Mouse (Mus musculus): ENCODE measurements around the gene Wasf3.
"Not testable (repeated sequence)": the region's sequence is repeated elsewhere in the genome, so short reads cannot be mapped to it uniquely, and the experiment has no call there.

Gene Wasf3

DNA sequence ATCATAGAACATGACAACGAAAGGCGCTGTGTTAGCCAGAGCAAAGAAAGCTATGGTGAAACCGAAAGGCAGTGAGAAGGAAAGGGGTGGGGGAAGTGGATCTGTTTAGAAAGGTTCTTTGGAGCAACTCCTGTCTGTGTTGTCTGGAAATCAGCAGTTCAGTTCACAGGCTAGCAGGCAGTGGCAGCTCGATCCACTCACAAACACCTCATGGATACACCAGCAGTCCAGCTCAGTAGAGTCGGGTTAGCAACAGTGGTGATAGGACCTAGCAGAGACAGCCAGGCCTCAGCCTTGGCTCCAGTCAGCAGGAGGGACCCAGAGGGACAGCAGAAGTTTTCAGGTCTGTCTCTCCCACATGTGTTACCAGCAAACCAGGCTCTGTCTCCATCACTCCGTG lies 16.2 kb downstream of the Wasf3 start:
- not testable (repeated sequence) for DNase-seq (ENCODE audit: low spot score in 2 of 2)

GRCm38 (mm10) chr5:146402311-146402710 lies 17.5 kb downstream of the Wasf3 start:
- DNase-seq (ENCODE audit: low spot score in 2 of 2), result no peak

DNA sequence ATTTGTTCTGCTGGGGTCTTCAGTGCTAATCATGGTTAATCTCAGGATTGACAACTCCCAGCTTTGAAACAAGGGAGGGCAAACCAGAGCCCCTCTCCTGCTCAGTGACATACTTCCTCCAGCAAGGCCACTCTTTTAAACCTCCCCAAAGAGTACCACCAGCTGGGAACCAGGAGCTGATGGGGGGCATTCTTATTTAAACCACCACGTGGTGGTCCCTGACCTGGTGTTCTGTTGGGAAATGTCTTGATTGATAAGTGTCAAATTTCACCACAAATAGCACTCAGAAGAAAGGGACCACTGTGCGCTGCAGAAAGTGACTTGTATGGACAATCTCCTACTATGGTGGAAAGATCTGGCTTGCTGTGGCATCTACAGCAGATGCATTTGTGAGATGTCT lies 19.1 kb downstream of the Wasf3 start:
- no peak for DNase-seq (ENCODE audit: low spot score in 2 of 2)

DNA sequence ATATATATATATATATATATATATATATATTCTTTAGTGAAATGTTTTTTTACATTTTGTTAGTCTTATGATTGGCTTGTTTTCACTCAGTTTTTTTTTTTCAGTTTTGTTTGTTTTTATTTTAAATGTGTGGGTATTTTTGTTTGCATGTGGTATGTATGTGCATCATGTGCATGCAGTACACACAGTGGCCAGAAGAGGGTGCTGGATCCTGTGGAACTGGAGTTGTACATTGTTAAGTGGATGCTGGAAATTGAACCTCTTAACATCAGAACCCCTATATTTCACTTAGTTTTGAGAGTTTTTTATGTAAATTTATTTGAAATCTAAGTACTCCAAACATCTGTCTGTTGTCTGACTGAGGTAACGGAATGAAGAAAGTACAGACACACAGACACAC lies 21.3 kb downstream of the Wasf3 start:
- DNase-seq (ENCODE audit: low spot score in 2 of 2), result no peak

GRCm38 (mm10) chr5:146407791-146408190 lies 23.0 kb downstream of the Wasf3 start:
- no peak for DNase-seq (ENCODE audit: low spot score in 2 of 2)

DNA sequence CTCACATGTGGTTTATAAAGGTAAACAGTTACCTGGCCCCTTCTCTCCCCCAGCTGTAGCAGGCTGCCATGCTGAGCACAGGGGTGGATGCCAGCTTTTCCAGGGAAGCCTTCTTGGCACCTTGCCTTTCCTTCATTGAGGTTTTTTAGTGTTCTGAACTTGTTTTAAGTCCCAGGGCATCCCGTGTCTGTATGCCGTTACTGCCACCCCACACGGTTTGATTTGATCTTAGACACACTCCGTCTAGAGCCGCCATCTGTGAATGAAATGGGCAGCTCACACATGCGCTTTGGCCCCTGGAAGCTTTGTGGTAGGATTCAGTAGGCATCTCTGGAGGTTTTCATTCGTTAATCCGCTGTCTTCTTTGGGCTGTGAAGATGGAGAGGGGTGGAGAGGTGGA lies 23.8 kb downstream of the Wasf3 start:
- no peak for DNase-seq (ENCODE audit: low spot score in 2 of 2)

DNA sequence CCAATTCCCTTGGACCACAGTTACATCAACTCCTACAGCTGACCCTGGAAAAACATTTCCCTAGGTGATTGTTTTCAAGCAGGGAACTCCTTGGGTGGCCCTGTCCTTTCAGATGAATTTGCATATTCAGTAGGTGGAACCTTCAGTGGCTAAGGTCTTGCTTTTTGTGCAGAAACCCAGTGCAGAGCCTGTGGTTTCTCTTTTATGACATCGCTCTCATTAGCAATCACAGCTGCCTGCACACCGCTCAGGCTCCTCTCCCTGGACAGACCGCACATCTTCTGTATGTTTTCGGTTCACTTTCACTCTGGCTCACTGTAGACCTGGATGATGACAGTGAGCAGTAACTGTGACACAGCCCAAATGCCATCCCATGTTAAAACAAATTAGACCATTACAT lies 26.0 kb downstream of the Wasf3 start:
- DNase-seq (ENCODE audit: low spot score in 2 of 2), result no peak

- DNase-seq (ENCODE audit: low spot score in 2 of 2), result no peak
Measured at GRCm38 (mm10) chr5:146412743-146413430, 28.1 kb downstream of the Wasf3 start.

DNA sequence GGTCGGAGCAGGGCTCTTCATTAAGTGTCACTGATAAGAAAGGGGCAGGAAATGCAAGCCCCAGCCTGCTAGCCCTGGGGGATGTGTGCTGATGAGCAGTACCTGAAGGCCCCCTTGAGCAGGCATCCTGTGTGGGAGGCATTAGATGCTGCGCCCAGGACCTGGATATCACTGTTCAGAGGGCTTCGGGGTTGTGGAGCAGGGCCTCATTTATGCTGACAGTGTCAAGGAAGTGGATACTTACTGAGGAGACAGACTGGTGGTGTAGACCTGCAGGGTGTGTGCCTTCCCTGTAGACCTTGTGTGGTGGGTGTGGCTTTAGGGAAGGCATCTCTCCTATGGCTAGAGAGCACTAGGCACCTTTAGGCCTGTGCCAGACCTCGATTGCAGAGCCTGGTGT lies 29.8 kb downstream of the Wasf3 start:
- no peak for DNase-seq (ENCODE audit: low spot score in 2 of 2)

- DNase-seq (ENCODE audit: low spot score in 2 of 2), result no peak
Measured at GRCm38 (mm10) chr5:146415218-146415617, 30.4 kb downstream of the Wasf3 start.

GRCm38 (mm10) chr5:146416331-146417110 lies 31.7 kb downstream of the Wasf3 start:
- no peak for DNase-seq (ENCODE audit: low spot score in 2 of 2)

GRCm38 (mm10) chr5:146418092-146418491 lies 33.3 kb downstream of the Wasf3 start:
- no peak for DNase-seq (ENCODE audit: low spot score in 2 of 2)

DNA sequence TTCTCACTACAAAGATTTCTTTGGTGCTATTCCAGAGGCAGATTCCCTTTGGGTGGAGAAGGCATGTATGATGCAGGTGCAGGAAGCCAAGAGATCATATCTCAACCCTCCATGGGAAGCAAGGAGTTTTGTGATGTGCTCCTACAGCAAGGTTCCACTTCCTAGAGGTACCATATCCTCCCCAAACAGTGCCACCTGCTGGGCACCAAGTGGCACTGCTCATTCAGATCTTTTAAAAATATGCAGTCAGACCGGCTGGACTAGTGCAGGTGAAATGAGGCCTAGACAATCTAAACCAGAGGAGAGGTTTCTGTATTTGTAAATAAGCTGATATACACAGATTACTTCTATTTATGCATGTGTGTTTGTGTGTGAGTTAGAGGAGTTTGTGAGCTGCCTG lies 35.3 kb downstream of the Wasf3 start:
- DNase-seq (ENCODE audit: low spot score in 2 of 2), result peak in 1 of 2 experiments; percentile 6

- DNase-seq (ENCODE audit: low spot score in 2 of 2), result no peak
Measured at GRCm38 (mm10) chr5:146424711-146425326, 40.0 kb downstream of the Wasf3 start.

DNA sequence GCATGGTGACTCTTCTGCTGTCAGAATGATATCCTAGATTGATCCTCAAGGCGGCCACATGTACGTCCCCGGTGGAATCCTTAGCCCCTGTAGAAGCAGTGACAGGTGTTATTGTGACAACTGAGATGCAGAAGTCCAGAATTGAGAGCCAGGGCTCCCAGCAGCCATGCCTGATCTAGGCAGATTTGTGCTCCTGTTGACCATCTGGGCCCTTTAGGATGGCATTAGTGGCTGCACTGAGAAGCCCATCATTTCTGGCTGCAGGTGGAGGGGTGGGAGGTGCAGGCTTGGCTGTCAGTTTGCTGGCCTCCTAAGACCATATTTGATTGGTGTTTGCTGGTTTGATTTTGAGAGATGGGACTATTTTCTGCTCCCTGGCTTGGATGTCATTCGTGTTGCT lies 40.9 kb downstream of the Wasf3 start:
- DNase-seq (ENCODE audit: low spot score in 2 of 2), result no peak

DNA sequence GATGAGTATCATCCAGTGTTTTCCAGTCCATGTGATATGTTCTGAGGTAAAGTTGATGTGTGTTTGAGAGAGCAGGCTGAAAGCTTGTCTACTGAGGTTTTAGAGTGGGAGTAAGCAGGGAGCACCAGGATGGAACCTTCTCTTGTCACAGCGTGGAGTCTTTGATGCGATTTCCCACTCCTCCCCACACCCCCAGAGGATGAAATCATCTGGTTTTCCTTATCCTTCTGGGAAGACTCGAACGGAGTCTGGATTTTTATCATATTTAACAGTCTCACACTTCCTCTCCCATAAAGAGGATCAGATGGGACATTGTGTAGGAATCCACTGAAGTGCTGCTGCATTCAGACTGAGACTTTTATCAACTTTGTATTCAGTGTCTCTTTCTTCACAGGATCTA lies 43.3 kb downstream of the Wasf3 start:
- no peak for DNase-seq (ENCODE audit: low spot score in 2 of 2)

GRCm38 (mm10) chr5:146431821-146432220 lies 47.0 kb downstream of the Wasf3 start:
- DNase-seq (ENCODE audit: low spot score in 2 of 2), result no peak

GRCm38 (mm10) chr5:146432476-146432875 lies 47.7 kb downstream of the Wasf3 start:
- DNase-seq (ENCODE audit: low spot score in 2 of 2), result no peak

DNA sequence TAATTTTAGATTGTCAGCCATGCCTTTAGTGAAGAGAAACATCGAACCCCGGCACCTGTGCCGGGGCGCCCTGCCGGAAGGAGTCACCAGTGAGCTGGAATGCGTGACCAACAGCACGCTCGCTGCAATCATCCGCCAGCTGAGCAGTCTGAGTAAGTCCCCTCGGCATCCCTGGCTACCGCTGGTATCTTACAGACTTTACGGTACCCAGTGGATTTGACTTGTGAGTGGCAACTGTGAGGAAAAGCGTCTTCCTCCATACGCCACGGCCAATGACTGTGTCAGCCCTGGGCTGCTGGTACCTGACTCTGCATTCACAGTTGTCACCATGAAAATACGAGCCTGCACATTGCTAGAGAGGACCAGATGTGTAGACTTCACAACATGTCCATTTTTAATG lies 50.5 kb downstream of the Wasf3 start:
- DNase-seq (ENCODE audit: low spot score in 2 of 2), result no peak

GRCm38 (mm10) chr5:146436796-146437195 lies 52.0 kb downstream of the Wasf3 start:
- no peak for DNase-seq (ENCODE audit: low spot score in 2 of 2)

- no peak for DNase-seq (ENCODE audit: low spot score in 2 of 2)
Measured at GRCm38 (mm10) chr5:146439152-146439781, 54.5 kb downstream of the Wasf3 start.

- no peak for DNase-seq (ENCODE audit: low spot score in 2 of 2)
Measured at GRCm38 (mm10) chr5:146440273-146440672, 55.5 kb downstream of the Wasf3 start.

Data from thymus, postnatal 10 days (tissue).